Mouse (Mus musculus): ENCODE results near the gene Ufsp1. TPM values are rescaled to one million over a fixed set of nuclear protein-coding genes. Genes with fewer than 3 reads are reported as not detected.

Gene Ufsp1
- total RNA-seq, 2 experiments from 2014 or later = 8.8 to 10.0 TPM

Small RNAs within 50 kb of the gene (microRNA-seq; reads per million reads assigned to microRNA genes)
- gene Mir7036 (0.70 to 0.95 reads per million in 2 experiments), gene Mir8116 (0 reads per million in 2 experiments)

Other genes with a start within 250 kb of the Ufsp1 start
- 10 to 100 TPM; 59.7 to 65.0 TPM for gene Ap1s1, start 248.5 kb upstream of the Ufsp1 start, total RNA-seq (2021)
- 10 to 100 TPM; 11.0 to 19.3 TPM for gene Serpine1, start 222.4 kb upstream of the Ufsp1 start, total RNA-seq (2021)
- 10 to 100 TPM; 21.2 to 21.6 TPM for gene Trim56, start 178.4 kb upstream of the Ufsp1 start, total RNA-seq (2021)
- gene Muc3, start 145.3 kb upstream of the Ufsp1 start, total RNA-seq (2021) = not detected
- gene Muc3a, start 82.2 kb upstream of the Ufsp1 start, total RNA-seq (2021) = under 1 TPM; 0.41 to 0.45 TPM
- 1 to 10 TPM; 4.6 to 4.8 TPM for gene Ache, start 7.1 kb upstream of the Ufsp1 start, total RNA-seq (2021)
- 10 to 100 TPM; 91.0 to 91.9 TPM for gene Srrt, start 13.0 kb downstream of the Ufsp1 start, total RNA-seq (2021)
- 10 to 100 TPM; 22.5 to 23.3 TPM for gene Trip6, start 19.8 kb downstream of the Ufsp1 start, total RNA-seq (2021)
- 1 to 10 TPM; 4.4 to 5.4 TPM for gene Slc12a9, start 39.0 kb downstream of the Ufsp1 start, total RNA-seq (2021)
- gene Ephb4, start 55.5 kb downstream of the Ufsp1 start, total RNA-seq (2021) = 100 to 1,000 TPM; 103 to 111 TPM
- under 1 TPM in 1 of 2 experiments, not detected in 1; 0.10 TPM for gene Zan, start 182.4 kb downstream of the Ufsp1 start, total RNA-seq (2021)
- gene Pop7, start 207.9 kb downstream of the Ufsp1 start, total RNA-seq (2021) = 10 to 100 TPM; 16.6 to 19.2 TPM
- 10 to 100 TPM; 29.6 to 33.8 TPM for gene Gigyf1, start 223.9 kb downstream of the Ufsp1 start, total RNA-seq (2021)
- gene Epo, start 238.6 kb downstream of the Ufsp1 start, total RNA-seq (2021) = not detected
- gene Gnb2, start 238.9 kb downstream of the Ufsp1 start, total RNA-seq (2021) = 100 to 1,000 TPM; 481 to 484 TPM